Mouse (Mus musculus) embryonic facial prominence, embryonic 15.5 days (tissue): ENCODE measurements around the gene Rab20. TPM values are rescaled to one million over a fixed set of nuclear protein-coding genes. Genes with fewer than 3 reads are reported as not detected.
"Not testable (repeated sequence)": the region's sequence is repeated elsewhere in the genome, so short reads cannot be mapped to it uniquely, and the experiment has no call there.

Experiments used
- ATAC-seq: fragments of 200-750 bp; cut with Nextera tagmentation; 2 replicates; pipeline ENCODE4 v1.8.0; 2017; ENCODE audit warnings: low read depth, moderate TSS enrichment; ENCODE audit not compliant: insufficient number of reproducible peaks, low FRiP score, low TSS enrichment
- H3K27ac ChIP-seq: fragments of 300-500 bp; sonication (generic); replicated peaks from 2 replicates; pipeline ENCODE4 v1.5.1; 2015; ENCODE audit warnings: mild to moderate bottlenecking, inconsistent platforms
- H3K27me3 ChIP-seq: fragments of 300-500 bp; sonication (generic); 2 replicates; pipeline ENCODE4 v1.6.1; 2015; ENCODE audit warnings: inconsistent platforms
- H3K36me3 ChIP-seq: fragments of 300-500 bp; sonication (generic); 2 replicates; pipeline ENCODE4 v1.6.1; 2015; ENCODE audit warnings: mild to moderate bottlenecking, inconsistent platforms
- H3K4me1 ChIP-seq: fragments of 300-500 bp; sonication (generic); 2 replicates; pipeline ENCODE4 v1.6.1; 2015; ENCODE audit warnings: inconsistent platforms
- H3K4me2 ChIP-seq: fragments of 300-500 bp; sonication (generic); replicated peaks from 2 replicates; pipeline ENCODE4 v1.6.1; 2015; ENCODE audit warnings: mild to moderate bottlenecking, inconsistent platforms
- H3K4me3 ChIP-seq: fragments of 300-500 bp; sonication (generic); replicated peaks from 2 replicates; pipeline ENCODE4 v1.5.1; 2015; ENCODE audit warnings: mild to moderate bottlenecking, inconsistent platforms
- H3K9ac ChIP-seq: fragments of 300-500 bp; sonication (generic); 2 replicates; pipeline ENCODE4 v1.6.1; 2015; ENCODE audit warnings: inconsistent platforms
- H3K9me3 ChIP-seq: fragments of 300-500 bp; sonication (generic); replicated peaks from 2 replicates; pipeline ENCODE4 v1.6.1; 2016; ENCODE audit warnings: inconsistent platforms
- WGBS: fragments of 180-500 bp; shearing (Covaris S2); methylation state at CpG from one replicate; pipeline ENCODE4 v1.1.7; 2015; 5-methylcytosine and 5-hydroxymethylcytosine counted together
- polyA plus RNA-seq: library from polyadenylated mRNA; unstranded; fragments of >200 nt; fragmentation: Nextera tagmentation; extraction: Ambion mirVana; gene quantifications from 2 replicates; pipeline ENCODE4 v1.2.1, GENCODE M21; 2015

The Rab20 gene
- polyA plus RNA-seq, 1 experiment from 2014 or later, result 2.1 TPM

DNA sequence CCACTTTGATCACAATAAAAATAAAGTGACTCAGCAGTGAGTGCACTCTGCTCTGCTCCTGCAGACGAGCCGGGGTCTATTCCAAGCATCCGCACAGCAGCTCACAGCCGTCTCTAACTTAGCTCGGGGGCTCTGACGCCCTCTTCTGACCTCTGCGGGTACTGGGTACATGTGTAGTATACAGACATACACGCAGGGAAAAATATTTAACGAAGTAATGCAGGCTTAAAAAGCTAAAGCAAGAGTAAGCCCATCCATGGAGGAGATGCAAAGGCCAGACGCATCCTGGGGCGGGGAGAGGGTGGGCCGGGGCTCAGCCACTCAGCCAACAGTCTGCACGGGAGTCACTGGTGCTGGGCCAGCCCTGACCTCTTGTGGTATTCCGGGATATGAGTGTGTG is 27.6 kb upstream of the Rab20 start:
- no peaks in the 10 kb centered on the region for H3K9me3 ChIP-seq
- H3K4me2 ChIP-seq, result no peak overlapping the region
- H3K4me3 ChIP-seq, result no peak overlapping the region
- H3K9ac ChIP-seq, result no peak overlapping the region
- no peaks in the 10 kb centered on the region for H3K27me3 ChIP-seq
- no peak overlapping the region for H3K27ac ChIP-seq
- no peak for ATAC-seq
- peaks cover 82% of the 10 kb centered on the region for H3K36me3 ChIP-seq
- WGBS, result 80% methylated on average over 14 of the region's 14 CpGs
- H3K4me1 ChIP-seq, result no peaks in the 10 kb centered on the region; the same call in 1 of the 2 replicates

DNA sequence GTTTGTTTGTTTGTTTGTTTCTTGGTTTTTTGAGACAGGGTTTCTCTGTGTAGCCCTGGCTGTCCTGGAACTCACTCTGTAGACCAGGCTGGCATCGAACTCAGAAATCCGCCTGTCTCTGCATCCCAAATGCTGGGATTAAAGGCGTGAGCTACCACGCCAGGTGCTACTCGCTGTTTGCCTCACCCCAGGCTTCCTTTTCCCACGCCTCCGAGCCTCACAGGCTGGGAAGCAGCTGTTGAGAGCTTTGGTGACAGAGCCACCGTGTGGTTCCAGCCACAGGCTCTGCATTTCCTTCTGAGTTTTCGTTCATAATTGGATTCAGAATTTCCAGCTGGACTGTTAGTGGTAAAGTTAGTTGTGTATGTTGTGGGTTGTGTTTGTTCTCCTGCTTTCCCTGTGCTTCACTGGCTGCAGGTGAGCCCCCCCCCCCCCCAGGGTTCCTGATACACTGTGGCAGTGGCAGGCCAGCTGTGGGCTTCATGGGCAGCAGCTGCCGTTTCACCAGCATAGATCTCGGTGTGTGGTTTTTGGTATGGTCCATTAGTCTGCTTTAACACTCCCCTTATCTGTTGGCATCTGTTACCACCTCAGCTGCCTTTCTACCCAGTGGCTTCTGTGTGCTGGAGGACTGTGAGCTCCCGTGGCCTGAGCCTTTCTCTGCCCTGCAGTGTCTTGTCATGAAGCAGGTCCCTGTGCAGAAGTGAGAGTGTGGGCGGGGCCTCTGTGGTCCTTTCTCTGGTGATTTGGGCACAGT is 25.1 kb upstream of the Rab20 start:
- ATAC-seq, result no peak
- H3K4me3 ChIP-seq, result no peak overlapping the region
- 77% methylated on average over 13 of the region's 13 CpGs for whole genome bisulfite sequencing
- H3K4me2 ChIP-seq, result no peak overlapping the region
- no peaks in the 10 kb centered on the region for H3K27me3 ChIP-seq
- H3K9me3 ChIP-seq, result no peaks in the 10 kb centered on the region
- H3K9ac ChIP-seq, result no peak overlapping the region
- peaks cover 10% of the 10 kb centered on the region for H3K4me1 ChIP-seq
- H3K27ac ChIP-seq, result no peak overlapping the region
- peaks cover 58% of the 10 kb centered on the region for H3K36me3 ChIP-seq

DNA sequence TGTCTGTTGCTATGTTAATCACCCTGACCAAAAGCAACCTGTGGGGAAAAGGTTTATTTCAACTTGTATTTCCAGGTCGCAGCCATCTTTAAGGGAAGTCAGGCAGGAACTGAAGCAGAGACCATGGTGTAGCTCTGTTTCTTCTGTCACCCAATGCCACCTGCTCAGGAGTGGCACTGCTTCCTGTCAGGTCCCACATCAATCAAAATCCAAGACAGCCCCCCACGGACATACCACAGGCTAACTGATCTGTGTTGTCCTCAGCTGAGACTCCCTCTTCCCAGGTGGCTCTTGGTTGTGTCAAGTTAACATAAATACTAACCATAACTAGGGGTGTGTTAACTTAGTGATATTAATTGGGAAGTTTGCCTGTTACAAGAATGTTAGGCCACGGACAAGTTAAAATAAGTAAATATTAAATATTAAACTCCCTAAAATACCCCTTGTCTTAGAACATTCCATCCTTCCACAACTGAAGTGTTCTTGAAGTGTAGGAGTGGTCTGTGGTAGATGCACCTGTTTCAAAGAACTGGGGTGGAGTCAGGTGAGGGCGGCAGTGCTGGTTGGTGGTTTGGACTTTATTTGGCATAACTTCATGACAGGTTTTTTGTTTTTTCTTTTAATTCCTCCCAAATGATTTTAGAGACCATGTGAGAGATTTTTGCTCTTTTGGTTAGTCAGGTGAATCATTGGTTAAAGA is 20.4 kb upstream of the Rab20 start:
- 0 out of 2 replicates have a peak overlapping the region, but pooled peaks have one; percentile 44 for H3K27ac ChIP-seq
- peak overlapping the region; percentile 84 for H3K4me2 ChIP-seq
- ATAC-seq, result no peak
- no peak overlapping the region for H3K9ac ChIP-seq
- 87% methylated on average over 4 of the region's 4 CpGs for WGBS
- H3K9me3 ChIP-seq, result no peaks in the 10 kb centered on the region
- H3K4me1 ChIP-seq, result peaks cover 24% of the 10 kb centered on the region
- H3K27me3 ChIP-seq, result peaks cover 10% of the 10 kb centered on the region; the same call in 1 of the 2 replicates
- H3K36me3 ChIP-seq, result peaks cover 19% of the 10 kb centered on the region
- peak overlapping the region; percentile 94; the same call in 1 of the 2 replicates for H3K4me3 ChIP-seq

DNA sequence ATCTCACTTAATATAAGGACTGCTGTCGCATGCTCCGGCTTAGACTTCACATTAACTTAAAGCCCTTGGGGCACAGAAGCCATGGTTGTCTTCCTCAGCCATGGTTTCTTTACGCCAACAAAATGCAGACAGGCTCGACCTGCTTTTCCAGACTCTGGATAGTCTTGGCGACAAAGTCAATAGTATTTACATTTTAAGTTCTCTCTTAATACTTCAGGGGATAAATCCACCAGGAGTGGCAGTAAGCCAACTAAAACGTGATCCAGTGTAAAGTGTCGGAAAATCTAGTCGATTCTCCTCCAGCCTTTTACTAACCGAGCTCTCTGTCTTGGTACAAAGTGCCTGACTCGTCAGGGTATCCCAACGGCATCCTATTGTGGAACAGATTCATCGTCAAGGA is 19.8 kb upstream of the Rab20 start:
- peaks cover 11% of the 10 kb centered on the region; the same call in 1 of the 2 replicates for H3K27me3 ChIP-seq
- H3K4me1 ChIP-seq, result peaks cover 24% of the 10 kb centered on the region
- ATAC-seq, result no peak
- H3K4me2 ChIP-seq, result peak overlapping the region; percentile 84
- peak overlapping the region; percentile 85; the same call in 1 of the 2 replicates for H3K9ac ChIP-seq
- peaks cover 13% of the 10 kb centered on the region for H3K36me3 ChIP-seq
- H3K27ac ChIP-seq, result 0 out of 2 replicates have a peak overlapping the region, but pooled peaks have one; percentile 44
- WGBS, result 59% methylated on average over 12 of the region's 12 CpGs
- no peaks in the 10 kb centered on the region for H3K9me3 ChIP-seq
- H3K4me3 ChIP-seq, result peak overlapping the region; percentile 94

DNA sequence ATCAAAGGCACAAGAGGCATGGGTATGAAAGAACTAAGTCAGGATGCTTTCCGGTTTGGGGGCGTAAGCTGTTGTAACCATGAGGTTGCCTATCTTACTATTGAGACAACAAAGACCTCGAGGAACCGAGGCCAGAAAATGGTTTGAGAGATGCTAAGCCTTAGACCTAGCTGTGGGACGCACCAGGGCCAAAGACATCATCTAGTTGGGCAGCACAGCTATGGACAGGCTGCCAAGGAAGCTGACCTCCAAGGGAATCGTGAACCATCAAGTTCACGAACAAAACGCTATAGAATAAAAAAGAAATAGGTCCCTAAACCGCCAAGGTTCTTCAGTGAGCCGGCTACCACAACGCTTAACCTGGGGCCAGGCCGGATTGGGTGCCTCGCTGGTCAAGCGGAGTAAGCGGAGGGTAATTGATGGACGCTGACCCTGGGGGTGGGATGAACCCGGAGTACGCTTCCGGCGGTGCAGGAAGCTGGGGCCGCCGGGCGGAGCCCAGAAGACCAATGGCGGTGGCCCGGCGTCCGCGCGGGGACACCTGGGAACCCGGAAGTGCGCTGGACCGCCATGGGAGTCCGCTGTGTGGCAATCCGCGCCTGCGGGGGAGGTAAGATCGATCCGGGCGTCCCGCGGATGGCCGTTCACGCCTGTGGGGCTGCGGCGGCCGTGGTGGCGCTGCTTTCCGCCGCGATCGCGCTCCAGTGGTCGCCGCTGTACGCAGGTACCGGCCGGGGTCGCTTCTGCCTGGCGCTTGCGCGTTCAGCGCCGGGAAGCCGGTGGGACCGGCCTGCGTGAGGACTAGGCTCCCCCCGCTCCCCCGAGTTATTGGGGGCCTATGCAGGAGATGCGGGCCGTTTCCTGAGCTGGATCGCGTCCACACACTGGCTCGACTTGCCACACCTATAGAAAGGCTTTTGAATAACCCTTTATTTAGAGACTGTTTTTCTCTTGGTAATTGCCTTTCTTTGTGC is 18.8 kb upstream of the Rab20 start, which contains the start of gene Naxd:
TSS of gene Naxd (plus strand) at position 490 of the 974 bp plus-strand sequence.
- H3K36me3 ChIP-seq, result peaks cover 4% of the 10 kb centered on the region
- peaks cover 11% of the 10 kb centered on the region; the same call in 1 of the 2 replicates for H3K27me3 ChIP-seq
- peaks cover 24% of the 10 kb centered on the region for H3K4me1 ChIP-seq
- H3K4me3 ChIP-seq, result peak within 1 kb of the TSS; percentile 94
- WGBS, result 4% methylated on average over 73 of the region's 73 CpGs
- H3K9ac ChIP-seq, result peak within 1 kb of the TSS; percentile 85
- peak; percentile 95 for ATAC-seq
- H3K4me2 ChIP-seq, result peak within 1 kb of the TSS; percentile 84
- peak within 1 kb of the TSS; percentile 76 for H3K27ac ChIP-seq
- H3K9me3 ChIP-seq, result no peaks in the 10 kb centered on the region

DNA sequence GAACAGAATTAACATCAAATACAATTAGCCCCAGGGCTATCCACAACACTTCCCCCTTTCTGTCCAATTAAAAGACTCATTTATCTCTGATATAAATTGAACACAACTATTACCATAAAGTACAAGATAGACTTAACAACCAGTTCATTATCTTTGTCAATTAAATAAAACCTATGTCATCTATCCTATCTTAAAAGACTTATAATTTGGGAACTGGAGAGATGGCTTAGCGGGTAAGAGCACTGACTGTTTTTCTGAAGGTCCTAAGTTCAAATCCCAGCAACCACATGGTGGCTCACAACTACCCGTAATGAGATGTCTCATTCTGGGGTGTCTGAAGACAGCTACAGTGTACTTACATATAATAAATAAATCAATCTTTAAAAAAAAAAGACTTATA is 13.8 kb upstream of the Rab20 start:
- not testable (repeated sequence) for H3K4me2 ChIP-seq, ATAC-seq, H3K27ac ChIP-seq, H3K9ac ChIP-seq, H3K36me3 ChIP-seq, H3K4me3 ChIP-seq, H3K4me1 ChIP-seq, H3K9me3 ChIP-seq
- H3K27me3 ChIP-seq, result peaks cover 36% of the 10 kb centered on the region
- 86% methylated on average over 2 of the region's 2 CpGs for WGBS

DNA sequence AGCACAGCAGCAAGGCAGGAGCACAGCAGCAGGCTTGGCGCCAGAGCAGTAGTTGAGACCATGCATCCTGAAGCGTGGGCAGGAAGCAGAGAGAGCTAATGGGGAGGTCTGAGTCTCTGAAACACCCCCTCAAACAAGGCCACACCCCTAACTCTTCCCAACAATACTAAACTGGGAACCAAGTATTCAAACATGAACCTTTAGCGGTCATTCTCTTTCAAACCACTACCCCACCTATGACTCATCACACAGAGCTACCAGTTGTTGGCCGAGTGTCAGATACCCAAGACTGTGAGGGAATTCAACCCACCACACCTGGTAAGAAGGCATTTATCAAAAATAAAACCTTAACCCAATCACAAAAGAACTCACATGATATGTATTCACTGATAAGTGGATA is 8.7 kb upstream of the Rab20 start:
- Histone ChIP-seq H3K4me2 (no peak overlapping the region), H3K27me3 (peaks cover 38% of the 10 kb centered on the region), H3K4me1 (no peaks in the 10 kb centered on the region), H3K27ac (no peak overlapping the region), H3K9me3 (no peaks in the 10 kb centered on the region), H3K36me3 (no peaks in the 10 kb centered on the region), H3K4me3 (no peak overlapping the region), H3K9ac (no peak overlapping the region)
- 67% methylated on average over 4 of the region's 4 CpGs for WGBS
- ATAC-seq, result no peak

DNA sequence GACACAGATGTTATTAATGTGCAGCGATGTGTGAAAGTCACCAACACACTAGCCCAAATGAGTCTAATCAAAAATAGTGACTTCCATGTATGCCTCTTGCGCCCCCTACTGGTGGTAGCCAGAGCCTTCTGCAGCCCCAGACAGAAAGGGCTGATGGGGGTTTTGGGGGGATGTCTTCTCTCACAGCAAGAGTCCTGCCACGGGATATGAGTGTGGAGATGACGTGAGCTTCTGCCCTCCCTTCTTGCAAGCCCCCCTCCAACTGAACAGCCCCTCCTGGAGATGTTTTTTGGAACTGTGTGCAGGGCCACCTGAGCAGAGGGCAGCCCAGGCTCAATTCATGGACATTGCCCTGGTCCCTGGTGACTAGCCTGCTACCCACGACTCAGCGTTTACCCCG is 7.6 kb upstream of the Rab20 start:
- H3K9me3 ChIP-seq, result no peaks in the 10 kb centered on the region
- H3K4me1 ChIP-seq, result no peaks in the 10 kb centered on the region
- no peaks in the 10 kb centered on the region for H3K36me3 ChIP-seq
- WGBS, result 24% methylated on average over 7 of the region's 7 CpGs
- no peak overlapping the region for H3K4me3 ChIP-seq
- no peak overlapping the region for H3K4me2 ChIP-seq
- peaks cover 42% of the 10 kb centered on the region for H3K27me3 ChIP-seq
- no peak overlapping the region for H3K9ac ChIP-seq
- ATAC-seq, result no peak
- no peak overlapping the region for H3K27ac ChIP-seq

DNA sequence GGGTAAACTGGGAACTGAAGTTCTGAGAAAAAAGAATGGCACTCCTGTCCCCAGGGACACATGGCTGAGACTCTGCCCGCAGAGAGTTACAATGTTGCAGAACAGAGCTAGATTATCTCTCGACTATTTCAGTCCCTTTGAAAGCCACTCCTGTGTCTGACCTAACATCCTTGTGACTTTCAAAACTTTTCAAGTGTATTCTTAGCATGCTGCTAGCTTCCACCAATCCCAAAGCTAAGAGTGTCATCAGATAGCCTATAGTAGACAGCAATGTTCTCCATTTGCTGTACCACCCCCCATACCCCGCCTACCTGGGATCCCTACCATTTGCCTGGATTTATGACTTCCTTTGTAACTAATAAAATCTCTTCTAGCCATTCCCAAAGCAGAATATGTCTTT is 4.0 kb upstream of the Rab20 start:
- no peak overlapping the region for H3K4me2 ChIP-seq
- H3K9ac ChIP-seq, result no peak overlapping the region
- H3K4me1 ChIP-seq, result peaks cover 19% of the 10 kb centered on the region; the same call in 1 of the 2 replicates
- peaks cover 54% of the 10 kb centered on the region for H3K27me3 ChIP-seq
- H3K27ac ChIP-seq, result no peak overlapping the region
- no peaks in the 10 kb centered on the region for H3K36me3 ChIP-seq
- H3K9me3 ChIP-seq, result no peaks in the 10 kb centered on the region
- ATAC-seq, result no peak
- 71% methylated on average over 3 of the region's 3 CpGs for WGBS
- no peak overlapping the region for H3K4me3 ChIP-seq

DNA sequence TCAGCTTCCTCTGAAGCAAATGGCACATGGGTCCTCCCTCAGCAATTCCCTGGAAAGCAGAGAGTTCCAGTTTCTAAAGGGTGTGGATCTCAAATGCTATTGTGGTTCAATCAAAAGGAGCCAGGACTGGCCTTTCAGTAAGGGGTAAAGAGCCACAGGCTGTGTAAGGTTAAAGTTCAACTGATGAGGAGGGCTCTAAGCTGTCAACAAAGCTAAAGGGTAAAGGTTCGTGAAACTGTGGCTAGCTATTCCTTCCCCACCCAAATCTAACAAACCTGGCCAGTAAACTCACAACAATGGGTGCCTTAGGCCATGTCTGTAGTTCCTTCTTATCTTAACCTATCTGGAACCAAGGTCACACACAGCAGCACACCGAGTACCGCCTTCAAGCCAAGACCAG is 3.4 kb upstream of the Rab20 start:
- Histone ChIP-seq H3K9ac (no peak overlapping the region), H3K36me3 (no peaks in the 10 kb centered on the region), H3K4me3 (no peak overlapping the region), H3K27me3 (peaks cover 57% of the 10 kb centered on the region), H3K4me1 (peaks cover 25% of the 10 kb centered on the region), H3K27ac (no peak overlapping the region), H3K9me3 (no peaks in the 10 kb centered on the region), H3K4me2 (no peak overlapping the region)
- 63% methylated on average over 3 of the region's 3 CpGs for WGBS
- no peak for ATAC-seq

DNA sequence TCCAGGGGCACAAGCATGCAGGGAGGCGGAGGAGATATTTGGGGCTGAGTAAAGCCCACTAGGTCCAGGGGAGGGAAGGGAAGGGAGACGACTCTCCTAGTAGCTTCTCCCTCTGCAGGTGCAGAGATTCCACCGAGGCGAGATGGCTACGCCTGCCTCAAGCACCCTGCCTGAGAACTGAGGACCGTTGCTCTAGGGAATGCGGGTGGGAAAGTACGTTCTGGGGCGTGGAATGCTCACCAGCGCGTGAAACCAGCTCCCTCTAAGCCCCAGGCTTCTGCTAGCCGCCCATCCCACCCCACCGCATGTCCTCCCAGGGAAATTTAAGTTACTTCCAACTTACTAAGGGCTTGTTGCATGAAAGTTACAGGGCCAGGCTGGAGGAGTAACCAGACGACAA is 1.1 kb upstream of the Rab20 start:
- Histone ChIP-seq H3K4me1 (peaks cover 33% of the 10 kb centered on the region), H3K27me3 (peaks cover 76% of the 10 kb centered on the region), H3K9me3 (no peaks in the 10 kb centered on the region), H3K4me3 (no peak overlapping the region), H3K9ac (no peak overlapping the region), H3K4me2 (no peak overlapping the region), H3K27ac (no peak overlapping the region), H3K36me3 (no peaks in the 10 kb centered on the region)
- WGBS, result 3% methylated on average over 14 of the region's 14 CpGs
- no peak for ATAC-seq
